Mouse (Mus musculus) adrenal gland, postnatal 4 days (tissue): ENCODE measurements around the gene Prkd3. TPM values are rescaled to one million over a fixed set of nuclear protein-coding genes. Genes with fewer than 3 reads are reported as not detected.

Experiments
- DNase-seq, 2 experiments: peaks; one replicate each; pipeline ENCODE4 v3.0.0; 2021 to 2022; ENCODE audit warnings: low spot score in 2 of 2, mixed read lengths in 2 of 2
- total RNA-seq, 2 experiments: library from RNA; stranded (reverse); gene quantifications; 2 replicates each; pipeline ENCODE4 v1.2.3; 2021

Prkd3 gene
- total RNA-seq, 2 experiments from 2014 or later, result 48.7 to 49.5 TPM

GRCm38 (mm10) chr17:79013625-79014024 lies 7.0 kb downstream of the Prkd3 start:
- DNase-seq, result no peak

GRCm38 (mm10) chr17:78999745-79000270 lies 20.8 kb downstream of the Prkd3 start:
- no peak for DNase-seq

GRCm38 (mm10) chr17:78999189-78999588 lies 21.4 kb downstream of the Prkd3 start:
- DNase-seq, result no peak

- DNase-seq, result no peak
These were observed 22.5 kb downstream of the Prkd3 start for GRCm38 (mm10) chr17:78998130-78998529.

GRCm38 (mm10) chr17:78994931-78995820 lies 25.4 kb downstream of the Prkd3 start:
- DNase-seq, result no peak

GRCm38 (mm10) chr17:78994382-78994781 lies 26.2 kb downstream of the Prkd3 start:
- DNase-seq, result no peak

- no peak for DNase-seq
These were observed 26.9 kb downstream of the Prkd3 start for GRCm38 (mm10) chr17:78993670-78994069.

GRCm38 (mm10) chr17:78992303-78993027 lies 28.2 kb downstream of the Prkd3 start:
- no peak for DNase-seq

- DNase-seq, result no peak
These were observed 29.1 kb downstream of the Prkd3 start for GRCm38 (mm10) chr17:78991549-78991948.

GRCm38 (mm10) chr17:78989015-78989414 lies 31.6 kb downstream of the Prkd3 start:
- no peak for DNase-seq

- no peak for DNase-seq
These were observed 36.9 kb downstream of the Prkd3 start for GRCm38 (mm10) chr17:78983736-78984135.

- no peak for DNase-seq
These were observed 37.5 kb downstream of the Prkd3 start for GRCm38 (mm10) chr17:78983166-78983565.

GRCm38 (mm10) chr17:78968500-78968899 lies 52.1 kb downstream of the Prkd3 start:
- no peak for DNase-seq

GRCm38 (mm10) chr17:78966092-78966883 lies 54.3 kb downstream of the Prkd3 start:
- no peak for DNase-seq

- no peak for DNase-seq
These were observed 56.2 kb downstream of the Prkd3 start for GRCm38 (mm10) chr17:78964387-78964786.

- no peak for DNase-seq
These were observed 61.1 kb downstream of the Prkd3 start for GRCm38 (mm10) chr17:78959473-78959872.

- no peak for DNase-seq
These were observed 67.4 kb downstream of the Prkd3 start for GRCm38 (mm10) chr17:78953240-78953639.

GRCm38 (mm10) chr17:78952070-78952469 lies 68.5 kb downstream of the Prkd3 start:
- DNase-seq, result no peak

GRCm38 (mm10) chr17:78951225-78951624 lies 69.4 kb downstream of the Prkd3 start:
- DNase-seq, result no peak

GRCm38 (mm10) chr17:78942579-78942978 lies 78.0 kb downstream of the Prkd3 start:
- DNase-seq, result no peak

GRCm38 (mm10) chr17:78938927-78939326 lies 81.7 kb downstream of the Prkd3 start:
- DNase-seq, result no peak
